Mouse (Mus musculus) cerebral cortex, adult 2 months (tissue): ENCODE measurements around the gene Aif1.

Source experiments
- WGBS: fragments of 180-500 bp; shearing (Covaris S2); methylation state at CpG from one replicate; pipeline ENCODE4 v1.1.7; 2018; 5-methylcytosine and 5-hydroxymethylcytosine counted together

Aif1 gene

GRCm38 (mm10) chr17:35194844-35195630 lies 19.2 kb upstream of the Aif1 start:
- WGBS, result 45% methylated on average over 19 of the region's 19 CpGs

GRCm38 (mm10) chr17:35193881-35194843 lies 18.3 kb upstream of the Aif1 start, which contains the start of gene Ltb:
Gene Ltb (plus strand): TSS chr17:35194439.
- 83% methylated on average over 28 of the region's 28 CpGs for WGBS

GRCm38 (mm10) chr17:35192924-35193323 lies 17.1 kb upstream of the Aif1 start:
- WGBS, result 89% methylated on average over 5 of the region's 5 CpGs

GRCm38 (mm10) chr17:35191723-35192122 lies 15.9 kb upstream of the Aif1 start:
- WGBS, result 68% methylated on average over 2 of the region's 2 CpGs

- 74% methylated on average over 4 of the region's 4 CpGs for WGBS
Observed at GRCm38 (mm10) chr17:35190096-35190495, 14.2 kb upstream of the Aif1 start.

GRCm38 (mm10) chr17:35189186-35189585 lies 13.3 kb upstream of the Aif1 start:
- 73% methylated on average over 1 of the region's 1 CpGs for WGBS

GRCm38 (mm10) chr17:35187959-35188610 lies 12.2 kb upstream of the Aif1 start, which contains the start of gene Lst1:
Gene Lst1 (minus strand): TSS chr17:35188439.
- WGBS, result 81% methylated on average over 7 of the region's 7 CpGs

GRCm38 (mm10) chr17:35187345-35187744 lies 11.5 kb upstream of the Aif1 start:
- 76% methylated on average over 4 of the region's 4 CpGs for WGBS

GRCm38 (mm10) chr17:35186681-35187080 lies 10.8 kb upstream of the Aif1 start:
- WGBS, result 4% methylated on average over 4 of the region's 4 CpGs

- 7% methylated on average over 18 of the region's 18 CpGs for WGBS
Observed at GRCm38 (mm10) chr17:35185639-35186611, 10.1 kb upstream of the Aif1 start.

GRCm38 (mm10) chr17:35180093-35180492 lies 4.2 kb upstream of the Aif1 start:
- WGBS, result 95% methylated on average over 5 of the region's 5 CpGs

- WGBS, result 35% methylated on average over 5 of the region's 5 CpGs
Observed at GRCm38 (mm10) chr17:35178528-35178927, 2.7 kb upstream of the Aif1 start.

- WGBS, result 87% methylated on average over 6 of the region's 6 CpGs
Observed at GRCm38 (mm10) chr17:35175382-35175781, 486 bp downstream of the Aif1 start.

- 66% methylated on average over 8 of the region's 8 CpGs for WGBS
Observed at GRCm38 (mm10) chr17:35174201-35174977, 1.5 kb downstream of the Aif1 start.

- 73% methylated on average over 3 of the region's 3 CpGs for whole genome bisulfite sequencing
Observed at GRCm38 (mm10) chr17:35173329-35173728, 2.5 kb downstream of the Aif1 start.

GRCm38 (mm10) chr17:35172445-35173234 lies 3.2 kb downstream of the Aif1 start:
- 52% methylated on average over 11 of the region's 11 CpGs for WGBS

GRCm38 (mm10) chr17:35168541-35169207 lies 7.2 kb downstream of the Aif1 start:
- WGBS, result 13% methylated on average over 4 of the region's 4 CpGs

- WGBS, result 53% methylated on average over 7 of the region's 7 CpGs
Observed at GRCm38 (mm10) chr17:35167794-35168193, 8.1 kb downstream of the Aif1 start.
